Mouse (Mus musculus) embryonic fibroblast, embryonic 13.5 days (primary cell): ENCODE measurements around the gene Ccna2. TPM values are rescaled to one million over a fixed set of nuclear protein-coding genes. Genes with fewer than 3 reads are reported as not detected.

Experiments used
- H3K27ac ChIP-seq: 2 replicates; pipeline ENCODE4 v1.5.1; 2012; ENCODE audit warnings: low read length, control low read depth, inconsistent platforms; ENCODE audit not compliant: insufficient read depth
- H3K4me1 ChIP-seq: 2 replicates; pipeline ENCODE4 v1.6.1; 2011; ENCODE audit warnings: low read length; ENCODE audit not compliant: control insufficient read depth, insufficient read depth
- H3K4me3 ChIP-seq: 2 replicates; pipeline ENCODE4 v1.5.1; 2011; ENCODE audit warnings: mild to moderate bottlenecking, control low read depth, low read length; ENCODE audit not compliant: insufficient read depth
- CTCF ChIP-seq: IDR thresholded peaks from 2 replicates; pipeline ENCODE4 v1.5.1; 2011; ENCODE audit warnings: mild to moderate bottlenecking, control low read depth, low read length, moderate library complexity, borderline replicate concordance; ENCODE audit not compliant: insufficient read depth
- POLR2A ChIP-seq: IDR thresholded peaks from 2 replicates; pipeline ENCODE4 v1.6.1; 2011; ENCODE audit warnings: low read depth, mild to moderate bottlenecking, control low read depth, low read length, moderate library complexity
- polyA plus RNA-seq: library from polyadenylated mRNA; stranded (reverse); fragments of >200 nt; gene quantifications from 2 replicates; pipeline ENCODE4 v1.2.4, GENCODE M21; 2011; ENCODE audit warnings: low read depth; ENCODE audit not compliant: missing spikeins, insufficient read length

Ccna2 gene
- polyA plus RNA-seq, 1 experiment, result 117 TPM

GRCm38 (mm10) chr3:36537701-36538470 lies 34.1 kb downstream of the Ccna2 start:
- Histone ChIP-seq H3K27ac (no peak overlapping the region), H3K4me1 (peaks cover 4% of the 10 kb centered on the region), H3K4me3 (no peak overlapping the region)
- TF ChIP-seq POLR2A (no peak), CTCF (no peak)

- Histone ChIP-seq H3K27ac (no peak overlapping the region), H3K4me3 (no peak overlapping the region)
- TF ChIP-seq POLR2A (no peak), CTCF (no peak)
Measured at GRCm38 (mm10) chr3:36536041-36536440, 35.9 kb downstream of the Ccna2 start.

GRCm38 (mm10) chr3:36533201-36533672 lies 38.7 kb downstream of the Ccna2 start:
- H3K4me3 ChIP-seq, result no peak overlapping the region
- peak overlapping the region; percentile 42 for H3K27ac ChIP-seq
- H3K4me1 ChIP-seq, result no peaks in the 10 kb centered on the region; the same call in 1 of the 2 replicates
- TF ChIP-seq CTCF, result no peak
- no peak for TF ChIP-seq POLR2A

More at GRCm38 (mm10) chr3:36536041-36536440, 35.9 kb downstream of the Ccna2 start:
- H3K4me1 ChIP-seq, result peaks cover 4% of the 10 kb centered on the region

DNA sequence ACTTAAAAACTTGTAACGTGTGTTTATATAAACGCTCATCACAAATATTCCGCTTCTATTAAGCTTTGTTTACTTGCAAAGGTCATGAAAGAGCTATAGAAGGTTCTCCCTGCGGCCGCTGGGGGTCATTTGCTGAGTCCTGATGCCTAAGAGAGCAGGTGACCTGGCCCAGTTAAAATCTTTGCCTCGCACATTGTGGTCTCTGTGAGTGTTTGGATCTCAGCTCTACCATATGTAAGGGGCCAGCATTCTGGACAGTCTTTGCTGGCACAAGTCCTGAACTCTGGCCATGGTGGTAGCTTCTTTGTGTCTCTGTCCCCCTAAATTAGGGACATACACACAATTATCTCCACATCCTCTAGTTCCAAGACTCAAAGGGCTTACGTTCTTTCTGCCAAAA lies 39.2 kb downstream of the Ccna2 start:
- H3K4me3 ChIP-seq, result no peak overlapping the region
- H3K27ac ChIP-seq, result no peak overlapping the region
- TF ChIP-seq POLR2A (no peak), CTCF (no peak)
- H3K4me1 ChIP-seq, result no peaks in the 10 kb centered on the region; the same call in 1 of the 2 replicates

DNA sequence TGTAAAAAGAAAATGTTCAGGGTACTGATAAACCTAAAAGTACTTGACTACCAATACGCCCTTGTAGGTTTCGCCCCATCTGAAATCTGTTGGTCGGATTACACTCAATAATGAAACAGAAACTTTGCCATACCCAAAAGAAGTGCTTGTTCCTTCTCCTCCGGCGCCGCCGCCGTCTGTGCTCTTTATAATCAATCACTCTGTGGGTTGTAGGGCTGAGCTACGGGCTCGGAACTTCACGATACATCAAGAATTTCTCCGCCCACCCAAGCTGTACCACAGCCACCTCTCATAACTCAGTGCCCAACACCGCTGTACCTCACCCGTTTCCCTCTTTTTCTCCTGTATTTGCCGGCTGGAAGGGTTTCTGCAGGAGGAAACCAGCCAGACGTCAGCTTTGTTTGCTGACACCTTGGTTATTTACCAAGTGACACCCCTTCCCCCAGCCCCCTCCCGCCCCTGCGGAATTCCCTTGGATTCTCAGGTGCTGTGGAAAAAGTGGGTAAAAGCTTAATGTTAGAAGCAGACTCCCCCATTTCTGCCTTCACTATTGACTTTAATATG lies 39.9 kb downstream of the Ccna2 start:
- no peak overlapping the region for H3K27ac ChIP-seq
- TF ChIP-seq CTCF, result no peak
- no peaks in the 10 kb centered on the region; the same call in 1 of the 2 replicates for H3K4me1 ChIP-seq
- H3K4me3 ChIP-seq, result no peak overlapping the region

DNA sequence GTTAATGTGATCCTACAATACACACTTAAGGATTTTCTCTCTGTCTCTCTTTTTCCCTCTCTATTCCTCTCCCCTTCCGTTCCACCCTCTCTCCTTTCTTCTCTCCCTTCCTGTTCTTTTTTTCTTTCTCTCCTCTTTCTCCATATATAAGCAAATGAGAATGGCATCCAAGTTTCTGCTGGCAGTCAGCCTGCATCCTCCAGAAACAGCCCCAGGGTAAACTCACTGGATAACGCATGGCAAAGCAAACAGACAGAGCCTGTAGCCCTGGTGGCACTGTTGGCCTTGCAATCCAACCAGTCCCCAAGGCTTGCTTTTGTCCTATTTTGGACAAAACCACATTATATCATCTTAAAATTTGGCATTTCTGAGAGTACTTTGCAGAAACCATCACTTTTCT lies 40.7 kb downstream of the Ccna2 start:
- Histone ChIP-seq H3K27ac (no peak overlapping the region), H3K4me1 (no peaks in the 10 kb centered on the region; the same call in 1 of the 2 replicates), H3K4me3 (no peak overlapping the region)
- no peak for TF ChIP-seq CTCF
- TF ChIP-seq POLR2A, result no peak

GRCm38 (mm10) chr3:36530781-36531180 lies 41.2 kb downstream of the Ccna2 start:
- no peak for TF ChIP-seq POLR2A
- no peak for TF ChIP-seq CTCF
- no peaks in the 10 kb centered on the region; the same call in 1 of the 2 replicates for H3K4me1 ChIP-seq
- H3K27ac ChIP-seq, result no peak overlapping the region
- H3K4me3 ChIP-seq, result no peak overlapping the region

GRCm38 (mm10) chr3:36530345-36530744 lies 41.6 kb downstream of the Ccna2 start:
- H3K27ac ChIP-seq, result no peak overlapping the region; the same call in 1 of the 2 replicates
- H3K4me1 ChIP-seq, result no peaks in the 10 kb centered on the region; the same call in 1 of the 2 replicates
- TF ChIP-seq POLR2A (no peak), CTCF (no peak)
- no peak overlapping the region for H3K4me3 ChIP-seq

DNA sequence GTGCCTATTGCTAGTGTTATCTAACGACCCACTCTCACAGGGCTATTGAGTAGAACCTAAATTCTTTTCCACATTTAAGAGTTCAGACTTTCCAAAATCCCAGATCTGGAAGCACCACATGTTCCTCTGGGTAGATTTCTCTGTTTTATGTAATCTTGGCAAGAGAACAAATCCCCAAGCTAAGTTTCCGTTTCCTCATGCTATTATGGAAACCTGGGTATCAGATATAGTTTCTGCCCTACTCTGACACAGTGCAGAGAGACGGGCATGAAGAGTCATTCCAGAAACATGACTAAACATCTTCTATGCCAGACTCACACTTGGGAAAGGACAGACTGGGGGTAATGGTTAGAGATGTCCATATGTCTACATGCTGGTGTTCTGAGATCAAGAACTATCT lies 47.5 kb downstream of the Ccna2 start:
- Histone ChIP-seq H3K4me1 (no peaks in the 10 kb centered on the region), H3K4me3 (no peak overlapping the region), H3K27ac (no peak overlapping the region)
- TF ChIP-seq POLR2A (no peak), CTCF (no peak)

DNA sequence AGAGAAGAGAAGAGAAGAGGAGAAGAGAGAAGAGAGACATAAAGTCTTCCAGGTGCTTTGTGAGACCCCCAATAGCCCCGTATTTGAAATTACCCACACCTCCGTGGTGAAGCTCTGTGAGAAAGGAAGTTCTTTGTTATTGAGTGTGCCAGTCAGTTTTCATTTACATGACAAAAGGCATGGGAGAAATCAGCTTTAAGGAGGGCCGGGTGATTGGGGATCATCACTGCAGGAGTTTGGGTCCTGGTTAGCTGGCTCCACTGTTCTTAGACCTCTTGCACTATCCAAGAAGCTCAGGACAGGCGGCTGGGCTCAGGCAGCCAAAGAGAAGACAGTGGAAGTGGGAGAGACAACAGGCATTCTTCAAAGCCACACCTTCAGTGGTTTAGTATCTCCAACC lies 49.8 kb downstream of the Ccna2 start:
- Histone ChIP-seq H3K4me1 (no peaks in the 10 kb centered on the region), H3K4me3 (no peak overlapping the region), H3K27ac (no peak overlapping the region)
- TF ChIP-seq CTCF (no peak), POLR2A (no peak)
